Mouse (Mus musculus): Measurements from ENCODE around the gene Cavin1.
A peak's percentile ranks its signal among the peaks of the same experiment; 100 is the strongest.
"Not testable (repeated sequence)": the region's sequence is repeated elsewhere in the genome, so short reads cannot be mapped to it uniquely, and the experiment has no call there.

Gene Cavin1

GRCm38 (mm10) chr11:100970557-100970937 lies at the start of gene Cavin1:
TSS of gene Cavin1 (minus strand) at chr11:100970887.
- no peak for DNase-seq (ENCODE audit: low spot score)

- no peak for DNase-seq (ENCODE audit: low spot score)
These were observed 41.0 kb upstream of the Cavin1 start for GRCm38 (mm10) chr11:101011641-101012040.

- DNase-seq (ENCODE audit: low spot score): peak; percentile 6
These were observed 39.4 kb upstream of the Cavin1 start for GRCm38 (mm10) chr11:101009888-101010784.

- DNase-seq (ENCODE audit: low spot score): peak; percentile 94
These were observed 38.6 kb upstream of the Cavin1 start, which contains the start of gene Atp6v0a1 for GRCm38 (mm10) chr11:101009046-101009887. TSS of gene Atp6v0a1 (plus strand) at chr11:101009452.

GRCm38 (mm10) chr11:101008206-101009045 lies 37.7 kb upstream of the Cavin1 start:
- DNase-seq (ENCODE audit: low spot score): peak; percentile 86

- DNase-seq (ENCODE audit: low spot score): no peak
These were observed 32.5 kb upstream of the Cavin1 start for GRCm38 (mm10) chr11:101003025-101003685.

- DNase-seq (ENCODE audit: low spot score): not testable (repeated sequence)
These were observed 31.3 kb upstream of the Cavin1 start for GRCm38 (mm10) chr11:101001875-101002552.

GRCm38 (mm10) chr11:100999254-100999653 lies 28.6 kb upstream of the Cavin1 start:
- no peak for DNase-seq (ENCODE audit: low spot score)

GRCm38 (mm10) chr11:100998836-100999235 lies 28.1 kb upstream of the Cavin1 start:
- DNase-seq (ENCODE audit: low spot score): no peak

GRCm38 (mm10) chr11:100996501-100996900 lies 25.8 kb upstream of the Cavin1 start:
- no peak for DNase-seq (ENCODE audit: low spot score)

GRCm38 (mm10) chr11:100994655-100995054 lies 24.0 kb upstream of the Cavin1 start:
- DNase-seq (ENCODE audit: low spot score): no peak

- DNase-seq (ENCODE audit: low spot score): no peak
These were observed 23.5 kb upstream of the Cavin1 start for GRCm38 (mm10) chr11:100994233-100994632.

- no peak for DNase-seq (ENCODE audit: low spot score)
These were observed 22.8 kb upstream of the Cavin1 start for GRCm38 (mm10) chr11:100993437-100993836.

GRCm38 (mm10) chr11:100991027-100991534 lies 20.4 kb upstream of the Cavin1 start:
- no peak for DNase-seq (ENCODE audit: low spot score)

GRCm38 (mm10) chr11:100989666-100990065 lies 19.0 kb upstream of the Cavin1 start:
- no peak for DNase-seq (ENCODE audit: low spot score)

- no peak for DNase-seq (ENCODE audit: low spot score)
These were observed 18.0 kb upstream of the Cavin1 start for GRCm38 (mm10) chr11:100988674-100989073.

GRCm38 (mm10) chr11:100985607-100986006 lies 14.9 kb upstream of the Cavin1 start:
- no peak for DNase-seq (ENCODE audit: low spot score)

- no peak for DNase-seq (ENCODE audit: low spot score)
These were observed 13.1 kb upstream of the Cavin1 start for GRCm38 (mm10) chr11:100983778-100984131.

- peak; percentile 70 for DNase-seq (ENCODE audit: low spot score)
These were observed 12.6 kb upstream of the Cavin1 start for GRCm38 (mm10) chr11:100983125-100983777.

GRCm38 (mm10) chr11:100982087-100982486 lies 11.4 kb upstream of the Cavin1 start:
- DNase-seq (ENCODE audit: low spot score): no peak

Measured in T-cell, adult 2 months (primary cell).